Mouse (Mus musculus) neural tube, embryonic 13.5 days (tissue): ENCODE data around the gene Pced1b. TPM values are rescaled to one million over a fixed set of nuclear protein-coding genes. Genes with fewer than 3 reads are reported as not detected.

Experiments used
- ATAC-seq: fragments of 200-750 bp; cut with Nextera tagmentation; 2 replicates; pipeline ENCODE4 v1.8.0; 2017; ENCODE audit warnings: low read depth, mild to moderate bottlenecking, moderate TSS enrichment, moderate library complexity
- H3K27ac ChIP-seq: fragments of 300-500 bp; sonication (generic); replicated peaks from 2 replicates; pipeline ENCODE4 v1.5.1; 2015; ENCODE audit warnings: moderate library complexity, mild to moderate bottlenecking, inconsistent platforms
- H3K27me3 ChIP-seq: fragments of 300-500 bp; sonication (generic); 2 replicates; pipeline ENCODE4 v1.6.1; 2015; ENCODE audit warnings: mild to moderate bottlenecking, inconsistent platforms
- H3K36me3 ChIP-seq: fragments of 300-500 bp; sonication (generic); 2 replicates; pipeline ENCODE4 v1.6.1; 2015; ENCODE audit warnings: mild to moderate bottlenecking, inconsistent platforms
- H3K4me1 ChIP-seq: fragments of 300-500 bp; sonication (generic); replicated peaks from 2 replicates; pipeline ENCODE4 v1.6.1; 2015; ENCODE audit warnings: inconsistent platforms
- H3K4me2 ChIP-seq: fragments of 300-500 bp; sonication (generic); 2 replicates; pipeline ENCODE4 v1.6.1; 2015; ENCODE audit warnings: inconsistent platforms, mild to moderate bottlenecking, moderate library complexity
- H3K4me3 ChIP-seq: fragments of 300-500 bp; sonication (generic); 2 replicates; pipeline ENCODE4 v1.5.1; 2015; ENCODE audit warnings: mild to moderate bottlenecking, inconsistent platforms
- H3K9ac ChIP-seq: fragments of 300-500 bp; sonication (generic); 2 replicates; pipeline ENCODE4 v1.6.1; 2015; ENCODE audit warnings: moderate library complexity, mild to moderate bottlenecking, inconsistent platforms
- H3K9me3 ChIP-seq: fragments of 300-500 bp; sonication (generic); 2 replicates; pipeline ENCODE4 v1.6.1; 2016; ENCODE audit warnings: inconsistent platforms
- WGBS: fragments of 180-500 bp; shearing (Covaris S2); methylation state at CpG from one replicate; pipeline ENCODE4 v1.1.7; 2015; 5-methylcytosine and 5-hydroxymethylcytosine counted together
- polyA plus RNA-seq: library from polyadenylated mRNA; unstranded; fragments of >200 nt; fragmentation: Nextera tagmentation; extraction: Ambion mirVana; gene quantifications from 2 replicates; pipeline ENCODE4 v1.2.1, GENCODE M21; 2015

Gene Pced1b
- polyA plus RNA-seq, 1 experiment from 2014 or later: 3.1 TPM

GRCm38 (mm10) chr15:97258483-97259230, 11.8 kb downstream of the Pced1b start:
- no peak overlapping the region for H3K27ac ChIP-seq
- no peak overlapping the region for H3K9ac ChIP-seq
- no peaks in the 10 kb centered on the region for H3K9me3 ChIP-seq
- H3K4me2 ChIP-seq: no peak overlapping the region
- no peaks in the 10 kb centered on the region for H3K36me3 ChIP-seq
- no peaks in the 10 kb centered on the region for H3K4me1 ChIP-seq
- no peak overlapping the region for H3K4me3 ChIP-seq
- 90% methylated on average over 17 of the region's 17 CpGs for WGBS
- no peaks in the 10 kb centered on the region for H3K27me3 ChIP-seq
- no peak for ATAC-seq

GRCm38 (mm10) chr15:97259300-97259699, 12.4 kb downstream of the Pced1b start:
- Histone ChIP-seq H3K9me3 (no peaks in the 10 kb centered on the region), H3K27me3 (no peaks in the 10 kb centered on the region), H3K4me3 (no peak overlapping the region), H3K9ac (no peak overlapping the region), H3K36me3 (no peaks in the 10 kb centered on the region), H3K4me2 (no peak overlapping the region), H3K4me1 (no peaks in the 10 kb centered on the region), H3K27ac (no peak overlapping the region)
- ATAC-seq: no peak
- 89% methylated on average over 8 of the region's 8 CpGs for WGBS

GRCm38 (mm10) chr15:97259968-97260597, 13.2 kb downstream of the Pced1b start:
- Histone ChIP-seq H3K9ac (no peak overlapping the region), H3K4me1 (no peaks in the 10 kb centered on the region), H3K4me2 (no peak overlapping the region), H3K9me3 (no peaks in the 10 kb centered on the region), H3K27me3 (no peaks in the 10 kb centered on the region), H3K27ac (no peak overlapping the region), H3K4me3 (no peak overlapping the region), H3K36me3 (no peaks in the 10 kb centered on the region)
- 78% methylated on average over 11 of the region's 11 CpGs for WGBS
- no peak for ATAC-seq

GRCm38 (mm10) chr15:97262251-97262650, 15.3 kb downstream of the Pced1b start:
- Histone ChIP-seq H3K9me3 (no peaks in the 10 kb centered on the region), H3K4me1 (no peaks in the 10 kb centered on the region), H3K9ac (no peak overlapping the region), H3K4me2 (no peak overlapping the region), H3K27ac (no peak overlapping the region), H3K36me3 (no peaks in the 10 kb centered on the region), H3K27me3 (no peaks in the 10 kb centered on the region), H3K4me3 (no peak overlapping the region)
- no peak for ATAC-seq
- WGBS: 78% methylated on average over 9 of the region's 9 CpGs

GRCm38 (mm10) chr15:97266236-97266845, 19.4 kb downstream of the Pced1b start:
- ATAC-seq: no peak
- Histone ChIP-seq H3K4me2 (no peak overlapping the region), H3K4me1 (no peaks in the 10 kb centered on the region), H3K27ac (no peak overlapping the region), H3K4me3 (no peak overlapping the region), H3K9ac (no peak overlapping the region), H3K9me3 (no peaks in the 10 kb centered on the region), H3K36me3 (no peaks in the 10 kb centered on the region), H3K27me3 (no peaks in the 10 kb centered on the region)
- WGBS: 85% methylated on average over 14 of the region's 14 CpGs

- no peak overlapping the region for H3K4me3 ChIP-seq
- 71% methylated on average over 8 of the region's 8 CpGs for WGBS
- H3K4me2 ChIP-seq: no peak overlapping the region
- H3K27ac ChIP-seq: no peak overlapping the region
- H3K27me3 ChIP-seq: no peaks in the 10 kb centered on the region
- ATAC-seq: no peak
- H3K9me3 ChIP-seq: no peaks in the 10 kb centered on the region
- no peak overlapping the region for H3K9ac ChIP-seq
- H3K4me1 ChIP-seq: no peaks in the 10 kb centered on the region; the same call in 1 of the 2 replicates
- no peaks in the 10 kb centered on the region for H3K36me3 ChIP-seq
Observed at GRCm38 (mm10) chr15:97267094-97267695, 20.3 kb downstream of the Pced1b start.

- peaks cover 18% of the 10 kb centered on the region for H3K4me1 ChIP-seq
- no peaks in the 10 kb centered on the region for H3K36me3 ChIP-seq
- H3K4me3 ChIP-seq: no peak overlapping the region
- no peak for ATAC-seq
- H3K4me2 ChIP-seq: no peak overlapping the region
- WGBS: 50% methylated on average over 7 of the region's 7 CpGs
- no peak overlapping the region for H3K9ac ChIP-seq
- no peak overlapping the region for H3K27ac ChIP-seq
- H3K27me3 ChIP-seq: no peaks in the 10 kb centered on the region
- no peaks in the 10 kb centered on the region for H3K9me3 ChIP-seq
Observed at GRCm38 (mm10) chr15:97271985-97272697, 25.2 kb downstream of the Pced1b start.

- Histone ChIP-seq H3K4me1 (peaks cover 22% of the 10 kb centered on the region), H3K27me3 (no peaks in the 10 kb centered on the region), H3K36me3 (no peaks in the 10 kb centered on the region), H3K4me2 (no peak overlapping the region), H3K27ac (no peak overlapping the region), H3K9me3 (no peaks in the 10 kb centered on the region), H3K9ac (no peak overlapping the region), H3K4me3 (no peak overlapping the region)
- WGBS: 80% methylated on average over 3 of the region's 3 CpGs
- ATAC-seq: no peak
Observed at GRCm38 (mm10) chr15:97272831-97273230, 25.9 kb downstream of the Pced1b start.

GRCm38 (mm10) chr15:97275626-97276395, 28.9 kb downstream of the Pced1b start:
- H3K4me2 ChIP-seq: no peak overlapping the region
- H3K4me1 ChIP-seq: peaks cover 30% of the 10 kb centered on the region
- H3K36me3 ChIP-seq: no peaks in the 10 kb centered on the region
- no peak for ATAC-seq
- no peaks in the 10 kb centered on the region for H3K9me3 ChIP-seq
- no peak overlapping the region for H3K4me3 ChIP-seq
- WGBS: 78% methylated on average over 12 of the region's 12 CpGs
- no peak overlapping the region for H3K27ac ChIP-seq
- H3K27me3 ChIP-seq: no peaks in the 10 kb centered on the region
- no peak overlapping the region for H3K9ac ChIP-seq

GRCm38 (mm10) chr15:97276660-97277153, 29.8 kb downstream of the Pced1b start:
- H3K4me1 ChIP-seq: peaks cover 32% of the 10 kb centered on the region
- WGBS: 47% methylated on average over 20 of the region's 20 CpGs
- no peaks in the 10 kb centered on the region for H3K9me3 ChIP-seq
- no peaks in the 10 kb centered on the region for H3K36me3 ChIP-seq
- peak overlapping the region; percentile 9; the same call in 1 of the 2 replicates for H3K9ac ChIP-seq
- no peaks in the 10 kb centered on the region for H3K27me3 ChIP-seq
- no peak overlapping the region for H3K27ac ChIP-seq
- 0 out of 2 replicates have a peak, but pooled peaks have one; percentile 36 for ATAC-seq
- H3K4me2 ChIP-seq: peak overlapping the region; percentile 20; the same call in 1 of the 2 replicates
- H3K4me3 ChIP-seq: no peak overlapping the region

GRCm38 (mm10) chr15:97277328-97277727, 30.4 kb downstream of the Pced1b start:
- Histone ChIP-seq H3K4me2 (no peak overlapping the region), H3K9ac (no peak overlapping the region), H3K27ac (no peak overlapping the region), H3K36me3 (no peaks in the 10 kb centered on the region), H3K4me3 (no peak overlapping the region), H3K27me3 (no peaks in the 10 kb centered on the region), H3K9me3 (no peaks in the 10 kb centered on the region), H3K4me1 (peaks cover 35% of the 10 kb centered on the region)
- no peak for ATAC-seq
- 70% methylated on average over 10 of the region's 10 CpGs for WGBS
